ENCODE assay signal across 16 mouse cellular contexts in the genomic region with DNA sequence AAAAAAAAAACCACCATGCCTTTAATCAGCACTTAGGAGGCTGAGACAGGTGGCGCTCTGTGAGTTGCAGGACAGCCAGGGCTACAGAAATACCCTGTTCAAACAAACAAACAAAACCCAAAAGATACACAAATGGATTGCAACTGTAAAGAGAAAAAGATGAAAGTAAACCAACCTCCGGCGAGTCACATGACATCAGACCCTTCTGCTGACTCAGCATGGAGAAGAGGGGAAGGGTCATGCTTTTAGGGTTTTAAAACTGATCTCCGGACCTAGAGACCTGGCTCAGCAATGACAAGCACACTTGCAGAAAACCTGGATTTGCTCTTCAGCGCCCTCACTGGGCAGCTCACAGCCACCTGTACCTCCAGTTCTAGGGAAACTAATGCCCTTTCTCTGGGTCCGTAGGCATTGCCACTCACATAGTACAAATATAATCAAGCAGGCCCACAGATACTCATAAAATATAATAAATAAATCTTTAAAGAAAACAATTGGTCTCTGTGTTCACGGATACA. TPM values are rescaled to one million over a fixed set of nuclear protein-coding genes. Genes with fewer than 3 reads are reported as not detected.
DNase-seq lines count a peak whose midpoint lies in the region; ATAC-seq and TF ChIP-seq lines count a peak whose summit lies in the region.
"Had no signal": no experiment of that assay in that cellular context is flagged by ENCODE, and none has a peak within 500 bp of the region (broad histone marks: within the 10 kb centered on the region; RNA-seq: fewer than 3 reads in every experiment).

No protein-coding gene starts in this region.

- TF ChIP-seq CTCF in kidney, postnatal 0 days (IDR thresholded peaks at IDR 0.05; ENCODE audit: low read depth): peak; percentile 33; the same call in 1 of the 2 replicates
- peak; percentile 2 for TF ChIP-seq CTCF in C2C12 (IDR thresholded peaks at IDR 0.05; ENCODE audit: control insufficient read depth, insufficient read depth, insufficient read length)

- H3K4me3 ChIP-seq in kidney, postnatal 0 days (replicated peaks; ENCODE audit: low read depth, low read length): no peak overlapping the region
- H3K4me3 ChIP-seq in C2C12 (ENCODE audit: insufficient read depth, poor library complexity, severe bottlenecking): no peak overlapping the region
- H3K4me3 ChIP-seq in ES-E14 (ENCODE audit: insufficient read depth in 1 of 2, low read depth in 1 of 2, low read length in 2 of 2, poor library complexity in 1 of 2, severe bottlenecking in 1 of 2): no peak overlapping the region
- H3K4me3 ChIP-seq in midbrain, embryonic 15.5 days: no peak overlapping the region

- H3K27ac ChIP-seq in kidney, postnatal 0 days: no peak overlapping the region
- no peak overlapping the region for H3K27ac ChIP-seq in ES-E14 (ENCODE audit: insufficient read depth, low read depth, low read length, poor library complexity, severe bottlenecking)
- no peak overlapping the region for H3K27ac ChIP-seq in midbrain, embryonic 15.5 days
- H3K27ac ChIP-seq: macrophage had no signal

- no peak overlapping the region for H3ac ChIP-seq in C2C12 (ENCODE audit: control insufficient read depth, insufficient read length, low read depth)

- no peak for DNase-seq in kidney, postnatal 0 days (ENCODE audit: low spot score)
- DNase-seq in kidney, postnatal 14 days: no peak
- no peak for DNase-seq in ES-E14 (ENCODE audit: low read depth, low spot score)
- peak; percentile 41 for DNase-seq in induced T-regulatory cell, adult 2 months (ENCODE audit: low read depth)
- no peak for DNase-seq in B cell, adult 2 months
- DNase-seq in Muller cell, postnatal 12 days (ENCODE audit: inconsistent ontology term): no peak
- DNase-seq: cerebellum, adult 9-11 months; gastrocnemius, postnatal 25 days; heart, postnatal 36 days; kidney, postnatal 25 days had no signal

- no peak overlapping the region for H3K4me2 ChIP-seq in kidney, postnatal 0 days (ENCODE audit: low read length)
- H3K4me2 ChIP-seq in midbrain, embryonic 15.5 days: no peak overlapping the region

- in situ Hi-C loops in ES-E14 (cut with MboI; ENCODE audit: low sequenced_read_pairs in 2 of 2, unreplicated experiment in 2 of 2): no loop called here

- no peak overlapping the region for H3K9ac ChIP-seq in kidney, postnatal 0 days (ENCODE audit: low read depth, low read length)
- no peak overlapping the region for H3K9ac ChIP-seq in ES-E14 (ENCODE audit: insufficient read depth, low read depth, low read length, poor library complexity, severe bottlenecking)
- no peak overlapping the region for H3K9ac ChIP-seq in midbrain, embryonic 15.5 days

- H3K36me3 ChIP-seq in kidney, postnatal 0 days (ENCODE audit: insufficient read depth, low read length): no peaks in the 10 kb centered on the region
- no peaks in the 10 kb centered on the region for H3K36me3 ChIP-seq in C2C12 (ENCODE audit: control insufficient read depth, insufficient read depth)
- H3K36me3 ChIP-seq in ES-E14 (ENCODE audit: control insufficient read depth, insufficient read depth, low read length, poor library complexity, severe bottlenecking): no peaks in the 10 kb centered on the region
- no peaks in the 10 kb centered on the region for H3K36me3 ChIP-seq in midbrain, embryonic 15.5 days (replicated peaks)

- no peaks in the 10 kb centered on the region for H3K9me3 ChIP-seq in kidney, postnatal 0 days (replicated peaks; ENCODE audit: low read length)
- no peaks in the 10 kb centered on the region for H3K9me3 ChIP-seq in ES-E14 (ENCODE audit: control insufficient read depth, insufficient read depth, low read depth, low read length)
- no peaks in the 10 kb centered on the region for H3K9me3 ChIP-seq in midbrain, embryonic 15.5 days

- H3K79me3 ChIP-seq in C2C12 (ENCODE audit: low read depth): no peaks in the 10 kb centered on the region

- ATAC-seq in kidney, postnatal 0 days (replicated peaks; ENCODE audit: low FRiP score, low read depth): no peak
- no peak for ATAC-seq in midbrain, embryonic 15.5 days (replicated peaks)
- ATAC-seq: activated CD4-positive, CD25-positive, alpha-beta regulatory T cell, adult 4 months had no signal

- H3K27me3 ChIP-seq in kidney, postnatal 0 days (ENCODE audit: insufficient read depth, low read length): no peaks in the 10 kb centered on the region
- no peaks in the 10 kb centered on the region for H3K27me3 ChIP-seq in C2C12 (ENCODE audit: control insufficient read depth, insufficient read depth, insufficient read length)
- no peaks in the 10 kb centered on the region for H3K27me3 ChIP-seq in midbrain, embryonic 15.5 days (replicated peaks)

- no peaks in the 10 kb centered on the region for H3K79me2 ChIP-seq in C2C12 (ENCODE audit: control insufficient read depth, insufficient read depth)

- H3K4me1 ChIP-seq in kidney, postnatal 0 days (replicated peaks; ENCODE audit: insufficient read depth, low read length): no peaks in the 10 kb centered on the region
- H3K4me1 ChIP-seq in ES-E14 (ENCODE audit: control insufficient read depth in 2 of 2, insufficient read depth in 2 of 2, low read length in 2 of 2, poor library complexity in 1 of 2): peaks cover 0 to 9% of the 10 kb centered on the region in 2 experiments; a peak in 2 of 4 replicates
- H3K4me1 ChIP-seq in midbrain, embryonic 15.5 days: no peaks in the 10 kb centered on the region

- 54% methylated on average over 7 of the region's 7 CpGs for WGBS in kidney, postnatal 0 days
- WGBS in midbrain, embryonic 15.5 days: 57% methylated on average over 7 of the region's 7 CpGs

TF ChIP-seq in C2C12, 6 proteins besides CTCF, POLR2A, EP300 and RAD21:
- TF ChIP-seq CEBPB (IDR thresholded peaks at IDR 0.05; ENCODE audit: low read depth) (no peak), USF1 (IDR thresholded peaks at IDR 0.05; ENCODE audit: low read depth) (peak; percentile 36)

TF ChIP-seq in ES-E14, 5 proteins besides CTCF, POLR2A, EP300 and RAD21:
- TF ChIP-seq ZNF384 (IDR thresholded peaks at IDR 0.05; ENCODE audit: low read depth, low read length) (no peak), CHD2 (IDR thresholded peaks at IDR 0.05; ENCODE audit: low read depth, low read length) (no peak), MAFK (IDR thresholded peaks at IDR 0.05; ENCODE audit: insufficient read depth, low read depth, low read length) (peak; percentile 96), HCFC1 (IDR thresholded peaks at IDR 0.05; ENCODE audit: borderline replicate concordance, insufficient read depth, low read length) (no peak), ZC3H11A (IDR thresholded peaks at IDR 0.05; ENCODE audit: borderline replicate concordance, low read depth, low read length) (peak; percentile 4; the same call in 1 of the 2 replicates)

RNA-seq across cellular contexts. Expression of a gene that starts 9.0 kb away (rescaled TPM):
- polyA plus RNA-seq in kidney, postnatal 0 days (2015; fragmentation: Nextera tagmentation; extraction: Ambion mirVana): not detected in 2 replicates
- polyA plus RNA-seq in C2C12 (2012; fragmentation: generic; extraction: Trizol): 0.08 TPM
- 0.05 and 0.09 TPM in 2 replicates for total RNA-seq in ES-E14 (2012; rRNA removed)
- not detected in 2 replicates for polyA plus RNA-seq in midbrain, embryonic 15.5 days (2015; fragmentation: Nextera tagmentation; extraction: Ambion mirVana)
- total RNA-seq: left cerebral cortex, postnatal 36 days had no signal
- polyA plus RNA-seq: activated CD4-positive, CD25-positive, alpha-beta regulatory T cell, adult 4 months; macrophage; neural tube, embryonic 11.5 days had no signal
